Mouse (Mus musculus): ENCODE results near the gene Tdrd9.
"Not testable (repeated sequence)": the region's sequence is repeated elsewhere in the genome, so short reads cannot be mapped to it uniquely, and the experiment has no call there.

The Tdrd9 gene

GRCm38 (mm10) chr12:111971231-111971686, at the start of gene Tdrd9:
Tdrd9 (plus strand) TSS chr12:111971559.
- DNase-seq (ENCODE audit: low spot score in 2 of 2) = no peak

GRCm38 (mm10) chr12:111923117-111923516, 48.2 kb upstream of the Tdrd9 start:
- DNase-seq (ENCODE audit: low spot score in 2 of 2) = no peak

GRCm38 (mm10) chr12:111927338-111927737, 44.0 kb upstream of the Tdrd9 start:
- DNase-seq (ENCODE audit: low spot score in 2 of 2) = no peak

- no peak for DNase-seq (ENCODE audit: low spot score in 2 of 2)
These were observed 42.9 kb upstream of the Tdrd9 start for GRCm38 (mm10) chr12:111928411-111928966.

GRCm38 (mm10) chr12:111931411-111932025, 39.8 kb upstream of the Tdrd9 start:
- no peak for DNase-seq (ENCODE audit: low spot score in 2 of 2)

- DNase-seq (ENCODE audit: low spot score in 2 of 2) = no peak
These were observed 38.8 kb upstream of the Tdrd9 start for GRCm38 (mm10) chr12:111932513-111932912.

- peak in 1 of 2 experiments; percentile 43 for DNase-seq (ENCODE audit: low spot score in 2 of 2)
These were observed 38.2 kb upstream of the Tdrd9 start for GRCm38 (mm10) chr12:111933032-111933704.

GRCm38 (mm10) chr12:111933971-111934370, 37.4 kb upstream of the Tdrd9 start:
- no peak for DNase-seq (ENCODE audit: low spot score in 2 of 2)

GRCm38 (mm10) chr12:111936706-111937550, 34.4 kb upstream of the Tdrd9 start:
- peak; percentile 70 to 81 for DNase-seq (ENCODE audit: low spot score in 2 of 2)

- peak in 1 of 2 experiments; percentile 33 for DNase-seq (ENCODE audit: low spot score in 2 of 2)
These were observed 32.7 kb upstream of the Tdrd9 start for GRCm38 (mm10) chr12:111938623-111939177.

- DNase-seq (ENCODE audit: low spot score in 2 of 2) = no peak
These were observed 27.8 kb upstream of the Tdrd9 start for GRCm38 (mm10) chr12:111943421-111944064.

GRCm38 (mm10) chr12:111944065-111944987, 27.0 kb upstream of the Tdrd9 start:
- not testable (repeated sequence) for DNase-seq (ENCODE audit: low spot score in 2 of 2)

- DNase-seq (ENCODE audit: low spot score in 2 of 2) = peak in 1 of 2 experiments; percentile 62
These were observed 26.2 kb upstream of the Tdrd9 start for GRCm38 (mm10) chr12:111945115-111945514.

- not testable (repeated sequence) for DNase-seq (ENCODE audit: low spot score in 2 of 2)
These were observed 25.3 kb upstream of the Tdrd9 start for GRCm38 (mm10) chr12:111945765-111946655.

GRCm38 (mm10) chr12:111946716-111947115, 24.6 kb upstream of the Tdrd9 start:
- peak in 1 of 2 experiments; percentile 47 for DNase-seq (ENCODE audit: low spot score in 2 of 2)

- no peak for DNase-seq (ENCODE audit: low spot score in 2 of 2)
These were observed 20.9 kb upstream of the Tdrd9 start for GRCm38 (mm10) chr12:111950486-111950885.

- no peak for DNase-seq (ENCODE audit: low spot score in 2 of 2)
These were observed 19.7 kb upstream of the Tdrd9 start for GRCm38 (mm10) chr12:111951701-111952100.

- no peak for DNase-seq (ENCODE audit: low spot score in 2 of 2)
These were observed 15.2 kb upstream of the Tdrd9 start for GRCm38 (mm10) chr12:111956173-111956572.
